Mouse (Mus musculus): Measurements from ENCODE around the gene Nabp2.

The Nabp2 gene

GRCm38 (mm10) chr10:128411211-128412054, at the start of gene Nabp2, which contains the start of gene Rnf41:
Gene Nabp2 (minus strand): TSS chr10:128411492.
Gene Rnf41 (plus strand): TSS chr10:128411657.
- DNase-seq = peak; percentile 96

DNA sequence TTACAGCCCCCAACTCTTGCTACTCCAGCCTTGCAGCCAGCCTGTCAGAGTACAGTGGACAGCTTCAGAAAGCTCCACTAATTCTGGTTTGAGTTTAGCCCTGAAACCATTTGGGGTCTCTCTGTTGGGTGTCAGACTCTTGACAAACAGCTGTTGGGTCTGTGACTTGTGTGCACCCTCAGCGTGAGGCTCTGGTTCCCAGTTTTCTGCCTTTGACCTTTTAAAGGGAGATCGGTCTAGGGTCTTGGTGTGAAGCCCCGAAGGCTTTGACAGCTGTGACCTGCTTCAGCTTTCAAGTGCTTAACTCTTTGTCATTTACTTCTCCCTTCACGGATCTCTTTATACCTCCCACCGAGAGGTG, 49.0 kb upstream of the Nabp2 start:
- no peak for DNase-seq

- peak; percentile 35 for DNase-seq
These were observed 48.3 kb upstream of the Nabp2 start for GRCm38 (mm10) chr10:128459409-128460269.

GRCm38 (mm10) chr10:128458719-128459408, 47.6 kb upstream of the Nabp2 start, which contains the start of gene Smarcc2:
Gene Smarcc2 (plus strand): TSS chr10:128459248.
- peak; percentile 85 for DNase-seq

- DNase-seq = peak; percentile 87
These were observed 47.0 kb upstream of the Nabp2 start for GRCm38 (mm10) chr10:128458348-128458718.

DNA sequence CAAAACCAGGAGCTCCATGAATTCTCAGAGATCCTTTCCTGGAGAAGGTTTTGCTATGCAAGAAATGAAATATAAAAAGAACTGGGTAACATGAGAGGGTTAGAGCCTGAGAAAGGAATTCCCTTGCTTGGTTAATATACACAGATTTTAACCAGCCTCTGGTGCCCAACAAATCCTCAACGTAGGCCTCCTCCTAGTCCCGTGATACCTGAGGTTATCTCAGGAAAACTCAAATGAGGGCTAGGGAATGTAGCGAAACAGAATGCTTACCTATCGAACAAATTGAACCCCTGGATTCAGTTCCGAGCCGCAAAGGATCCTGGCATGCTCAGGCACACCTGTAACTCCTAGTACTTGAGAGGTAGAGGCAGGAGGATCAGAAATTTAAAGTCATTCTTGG, 46.4 kb upstream of the Nabp2 start:
- no peak for DNase-seq

DNA sequence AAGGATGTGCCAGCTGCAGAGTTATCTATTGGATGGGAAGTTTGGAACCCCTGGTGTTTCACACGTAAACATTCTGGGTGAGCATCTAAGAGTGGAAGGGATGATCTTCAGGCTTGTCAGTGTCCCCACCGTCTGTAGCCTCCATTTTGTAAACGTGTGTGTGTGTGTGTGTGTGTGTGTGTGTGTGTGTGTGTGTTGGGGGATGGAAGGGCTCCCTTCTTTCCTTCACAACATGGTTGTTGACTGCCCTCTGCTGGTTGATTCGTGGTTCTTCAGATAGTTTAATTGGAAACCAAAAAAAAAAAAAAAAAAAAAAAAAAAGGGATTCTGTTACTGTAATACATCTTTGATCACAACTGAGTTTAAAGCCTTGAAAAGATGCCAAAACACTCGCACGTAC, 44.0 kb upstream of the Nabp2 start:
- peak; percentile 71 for DNase-seq

GRCm38 (mm10) chr10:128454471-128454870, 43.2 kb upstream of the Nabp2 start:
- no peak for DNase-seq

GRCm38 (mm10) chr10:128451014-128451413, 39.7 kb upstream of the Nabp2 start:
- DNase-seq = no peak

DNA sequence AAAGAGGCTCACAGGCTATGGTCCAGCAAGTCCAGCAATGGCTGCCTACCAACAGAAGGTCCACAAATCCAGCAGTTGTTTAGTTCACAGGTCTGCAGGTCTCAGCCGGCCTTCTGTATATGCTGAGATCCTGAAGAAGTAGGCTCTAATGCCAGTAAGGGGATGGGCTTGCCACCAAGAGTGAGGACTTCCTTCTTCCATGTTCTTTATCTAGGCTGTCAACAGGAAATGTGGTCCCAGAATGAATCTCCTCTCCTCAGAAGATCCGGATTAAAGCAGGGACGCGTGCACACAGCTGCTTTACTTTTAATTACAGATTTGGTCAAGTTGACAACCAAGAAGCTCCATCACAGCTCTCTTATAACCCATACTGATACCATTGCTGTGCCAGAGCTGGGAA, 34.1 kb upstream of the Nabp2 start:
- DNase-seq = no peak

DNA sequence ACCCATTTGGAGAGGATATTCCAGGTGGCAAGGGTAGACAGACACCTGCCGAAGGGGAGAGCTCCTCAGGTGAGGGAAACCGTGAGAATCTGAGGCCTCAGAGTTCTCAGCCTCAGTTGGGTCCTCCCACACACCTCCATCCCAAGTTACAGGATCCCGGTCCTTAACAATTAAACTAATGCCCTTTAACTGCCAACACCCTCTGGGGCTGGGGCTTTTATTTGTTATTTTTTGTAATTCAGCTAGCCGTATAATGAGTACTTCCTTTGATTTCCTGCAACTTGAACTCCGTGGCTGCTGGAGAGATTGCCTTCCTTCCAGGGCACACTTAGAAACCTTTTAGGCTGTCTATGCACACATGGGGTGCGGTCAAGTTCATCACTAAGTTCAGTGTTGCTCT, 33.1 kb upstream of the Nabp2 start:
- DNase-seq = no peak

GRCm38 (mm10) chr10:128442718-128443117, 31.4 kb upstream of the Nabp2 start:
- DNase-seq = no peak

DNA sequence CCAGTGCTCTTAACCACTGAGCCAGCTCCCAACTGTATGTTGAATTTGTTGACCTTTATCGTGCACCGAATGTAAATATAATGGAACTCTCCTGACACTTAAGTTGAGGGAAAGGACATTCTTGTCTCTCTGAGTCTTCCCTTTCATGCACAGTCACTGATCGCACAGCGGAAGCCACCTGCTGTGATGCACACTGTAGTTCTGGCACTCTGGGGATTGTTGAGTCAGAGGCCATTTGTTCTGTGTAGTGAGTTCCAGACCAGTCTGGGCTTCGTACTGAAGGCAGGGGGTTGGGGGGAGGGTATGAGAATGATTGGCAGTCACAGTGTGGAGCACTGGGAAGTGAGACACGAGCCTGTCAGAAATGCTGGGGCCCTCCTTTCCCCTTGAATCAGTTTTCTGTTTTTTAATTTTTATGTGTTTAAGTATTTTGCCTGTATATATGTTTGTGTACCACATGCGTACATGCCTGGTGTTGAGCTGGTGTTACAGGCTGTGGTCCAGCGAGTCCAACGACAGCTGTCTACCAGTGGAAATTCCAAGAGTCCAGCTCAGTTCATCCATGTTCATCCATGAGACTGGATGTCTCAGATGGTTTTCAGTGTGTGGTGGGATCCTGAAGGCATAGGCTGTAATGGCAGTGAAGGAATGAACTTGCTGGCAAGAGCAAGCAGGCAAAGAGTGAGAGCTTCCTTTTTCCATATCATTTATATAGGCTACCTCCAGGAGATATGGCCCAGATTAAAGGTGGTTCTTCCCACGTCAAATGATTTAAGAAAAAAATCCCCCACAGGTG, 30.2 kb upstream of the Nabp2 start:
- DNase-seq = no peak

DNA sequence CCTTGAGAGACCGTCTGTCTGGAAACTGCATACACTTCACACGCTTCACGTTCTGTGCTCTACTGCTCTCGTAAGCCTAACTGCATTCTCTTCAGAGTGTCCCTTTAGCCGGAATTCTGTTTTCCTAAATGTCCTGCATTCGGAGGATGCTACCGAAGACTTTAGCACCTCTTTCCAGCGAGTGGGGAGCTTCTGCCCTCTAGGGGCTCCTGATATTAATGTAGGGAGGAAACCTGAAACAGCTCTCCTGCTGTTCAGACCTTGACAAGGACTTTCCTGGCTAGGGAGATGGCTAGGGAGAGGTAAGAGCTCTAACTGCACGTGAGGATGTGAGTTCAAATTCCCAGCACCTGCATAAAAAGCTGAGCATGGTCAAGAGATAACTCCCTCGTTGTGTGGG, 29.1 kb upstream of the Nabp2 start:
- no peak for DNase-seq

DNA sequence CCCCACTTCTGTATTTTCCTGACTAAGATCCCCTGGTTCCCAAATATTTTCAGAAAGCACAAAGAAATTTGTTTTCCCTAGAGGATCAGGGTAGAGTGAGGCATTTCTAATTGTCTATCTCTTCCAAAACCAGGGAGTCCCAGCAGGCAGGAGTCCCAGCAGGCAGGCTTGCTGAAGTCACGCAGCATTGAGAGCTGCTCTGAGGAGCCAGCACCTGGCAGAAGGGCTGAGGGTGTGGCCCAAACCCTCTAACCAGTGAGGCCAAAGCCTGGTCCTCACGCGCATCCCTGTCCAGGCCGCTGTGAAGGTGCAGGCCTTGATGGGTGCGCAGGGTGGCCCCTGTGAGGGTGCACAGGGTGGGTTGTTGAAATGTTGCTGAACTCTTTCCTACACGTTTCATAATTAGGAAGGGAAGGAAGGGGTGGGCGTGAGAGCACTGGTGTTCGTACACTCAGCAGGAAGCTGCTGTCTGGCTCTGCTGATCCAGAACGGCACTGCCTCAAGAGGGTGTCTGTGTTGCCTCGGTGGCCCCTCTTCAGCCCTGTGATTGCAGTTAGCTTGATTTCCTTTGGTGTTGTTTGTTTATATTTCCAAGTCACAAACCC, 27.5 kb upstream of the Nabp2 start:
- peak; percentile 48 for DNase-seq

GRCm38 (mm10) chr10:128436376-128436775, 25.1 kb upstream of the Nabp2 start:
- DNase-seq = no peak

DNA sequence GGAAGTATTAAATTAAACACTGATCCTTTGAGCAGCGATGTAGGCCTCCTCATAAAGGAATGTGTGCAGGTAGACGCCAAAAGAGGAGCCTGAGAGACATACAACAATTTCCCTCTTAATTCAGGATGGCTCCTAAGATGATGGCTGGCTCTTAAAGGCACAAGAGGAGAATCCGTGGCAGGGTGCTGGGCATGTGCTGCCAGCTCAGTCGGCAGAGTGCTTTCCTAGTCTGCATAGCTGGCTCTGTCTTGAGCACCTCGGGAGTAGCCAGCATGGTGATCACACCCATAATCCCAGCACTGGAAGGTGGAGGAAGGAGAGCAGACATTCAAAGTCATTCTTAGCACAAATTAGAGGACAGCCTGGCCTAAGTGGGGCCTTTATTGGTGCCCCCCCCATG, 24.6 kb upstream of the Nabp2 start:
- no peak for DNase-seq

DNA sequence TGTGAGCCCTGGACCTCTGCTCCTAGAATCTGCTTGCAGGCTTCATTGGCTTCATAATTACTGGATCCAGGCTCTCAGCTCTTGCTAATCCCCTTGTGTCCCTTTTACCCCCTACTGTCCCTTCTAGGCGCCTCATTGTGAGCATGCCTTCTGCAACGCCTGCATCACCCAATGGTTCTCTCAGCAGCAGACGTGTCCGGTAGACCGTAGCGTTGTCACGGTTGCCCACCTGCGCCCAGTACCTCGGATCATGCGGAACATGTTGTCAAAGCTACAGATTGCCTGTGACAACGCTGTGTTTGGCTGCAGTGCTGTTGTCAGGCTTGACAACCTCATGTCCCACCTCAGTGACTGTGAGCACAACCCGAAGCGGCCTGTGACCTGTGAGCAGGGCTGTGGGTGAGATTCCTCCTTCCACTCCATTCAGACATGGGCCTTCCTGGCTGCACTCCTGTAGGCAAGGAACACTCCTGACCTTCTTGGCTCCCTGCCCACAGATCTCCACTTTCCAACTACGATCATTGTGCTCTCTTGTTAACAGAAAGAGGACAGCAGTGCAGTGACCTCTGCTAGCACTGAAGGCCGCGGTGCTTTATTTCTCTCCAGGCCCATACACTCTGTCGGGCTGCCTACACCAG, 24.0 kb upstream of the Nabp2 start:
- peak; percentile 32 for DNase-seq

- no peak for DNase-seq
These were observed 23.4 kb upstream of the Nabp2 start for GRCm38 (mm10) chr10:128434681-128435080.

GRCm38 (mm10) chr10:128433417-128433816, 22.1 kb upstream of the Nabp2 start:
- DNase-seq = no peak

DNA sequence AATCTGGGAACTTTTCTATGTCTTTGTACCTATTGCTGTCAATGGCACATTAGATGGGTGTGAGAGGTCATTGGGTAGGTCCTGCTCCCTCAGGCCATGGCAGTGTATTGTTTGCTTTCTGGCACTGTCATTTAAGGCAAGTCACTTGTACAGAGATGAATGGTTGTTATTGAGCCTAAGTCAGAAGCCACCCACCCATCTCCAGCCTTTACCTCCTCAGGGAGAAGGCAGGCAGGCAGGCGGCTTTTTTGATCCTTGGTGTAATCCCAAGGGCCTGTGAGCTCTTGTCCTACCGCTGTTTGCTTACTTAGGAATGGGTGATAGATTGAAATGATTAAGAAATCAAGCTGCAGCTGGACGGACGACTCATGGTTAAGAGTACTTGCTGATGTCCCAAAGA, 18.2 kb upstream of the Nabp2 start:
- no peak for DNase-seq
